Mouse (Mus musculus): ENCODE measurements around the gene Il12rb1. TPM values are rescaled to one million over a fixed set of nuclear protein-coding genes. Genes with fewer than 3 reads are reported as not detected.

Il12rb1 gene
- 0.08 and 0.13 TPM in 2 replicates for polyA plus RNA-seq (2015; fragmentation: Nextera tagmentation; extraction: Ambion mirVana)

- 57% methylated on average over 5 of the region's 5 CpGs for WGBS
- Histone ChIP-seq H3K36me3 (no peaks in the 10 kb centered on the region), H3K27ac (no peak within 1 kb of the TSS), H3K4me2 (no peak within 1 kb of the TSS), H3K9ac (peak within 1 kb of the TSS; percentile 24; the same call in 1 of the 2 replicates), H3K4me1 (replicated peaks) (peaks cover 15% of the 10 kb centered on the region), H3K27me3 (peaks cover 67% of the 10 kb centered on the region), H3K4me3 (no peak within 1 kb of the TSS), H3K9me3 (no peaks in the 10 kb centered on the region)
- ATAC-seq (ENCODE audit: low FRiP score), result no peak
Measured at GRCm38 (mm10) chr8:70808239-70808638, at the start of gene Il12rb1. Gene Il12rb1, plus strand, starts transcription at chr8:70808449.

GRCm38 (mm10) chr8:70758616-70759561, 49.4 kb upstream of the Il12rb1 start:
- Histone ChIP-seq H3K4me1 (replicated peaks) (peaks cover 58% of the 10 kb centered on the region), H3K36me3 (peaks cover 32% of the 10 kb centered on the region), H3K9ac (0 out of 2 replicates have a peak overlapping the region, but pooled peaks have one; percentile 49), H3K9me3 (no peaks in the 10 kb centered on the region), H3K4me2 (peak overlapping the region; percentile 98), H3K27ac (peak overlapping the region; percentile 20), H3K4me3 (no peak overlapping the region), H3K27me3 (no peaks in the 10 kb centered on the region)
- ATAC-seq (ENCODE audit: low FRiP score), result no peak
- 69% methylated on average over 19 of the region's 19 CpGs for WGBS

DNA sequence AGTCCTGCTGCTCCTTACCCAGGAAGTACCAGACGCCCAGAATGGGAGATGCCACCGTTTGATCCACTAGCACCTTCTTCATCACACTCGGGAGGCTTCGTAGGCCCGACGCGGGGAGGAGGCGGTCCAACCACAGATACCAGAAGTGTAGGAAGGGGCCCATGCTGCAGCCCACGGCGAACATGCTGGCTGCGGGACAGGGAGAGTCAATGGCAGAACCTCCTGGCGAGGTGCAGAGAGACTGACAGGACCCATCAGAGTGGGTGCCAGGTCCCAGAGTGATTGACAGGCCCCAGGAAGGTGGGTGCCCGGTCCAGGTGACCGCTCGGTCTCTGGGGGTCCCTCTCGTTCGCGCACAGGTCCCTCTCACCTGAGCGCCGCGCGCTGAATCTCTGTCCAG, 47.9 kb upstream of the Il12rb1 start:
- ATAC-seq (ENCODE audit: low FRiP score), result no peak
- no peaks in the 10 kb centered on the region for H3K27me3 ChIP-seq
- peak overlapping the region; percentile 98 for H3K4me2 ChIP-seq
- H3K4me3 ChIP-seq, result peak overlapping the region; percentile 70
- H3K9me3 ChIP-seq, result no peaks in the 10 kb centered on the region
- peak overlapping the region; percentile 93 for H3K9ac ChIP-seq
- peaks cover 52% of the 10 kb centered on the region for H3K4me1 ChIP-seq (replicated peaks)
- under 1% methylated on average over 22 of the region's 22 CpGs for WGBS
- H3K36me3 ChIP-seq, result peaks cover 39% of the 10 kb centered on the region
- peak overlapping the region; percentile 87 for H3K27ac ChIP-seq

DNA sequence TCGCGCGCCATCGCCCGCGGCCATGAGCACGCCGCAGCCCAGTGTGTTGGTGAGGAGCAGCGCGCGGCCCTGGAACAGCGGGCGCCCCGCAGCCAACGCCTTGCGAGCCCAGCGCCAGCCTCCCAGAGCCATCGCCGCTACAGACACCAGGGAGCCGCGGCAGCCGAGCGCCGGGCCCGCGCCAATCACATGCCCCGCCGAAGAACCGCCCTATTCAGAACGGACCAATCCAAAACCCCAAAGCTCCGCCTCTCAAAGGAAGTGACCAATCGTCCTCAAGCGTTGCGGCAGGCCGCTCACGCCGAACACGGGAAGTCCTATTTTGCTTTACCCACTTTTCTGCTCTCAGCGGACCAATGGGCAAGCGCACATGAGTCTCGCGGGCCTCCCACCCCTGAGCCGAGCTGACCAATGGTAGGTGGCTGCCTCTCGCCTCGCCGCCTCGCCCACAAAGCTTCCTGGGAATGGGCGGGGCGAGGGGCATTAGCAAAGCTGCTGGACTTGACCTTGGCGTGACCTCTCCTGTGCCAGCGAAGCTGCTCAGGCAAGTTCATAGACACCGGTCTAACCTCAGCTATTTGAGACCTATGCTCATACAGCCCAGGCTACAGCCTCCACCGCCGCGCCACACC, 47.4 kb upstream of the Il12rb1 start, which contains the start of gene Mpv17l2:
TSS of gene Mpv17l2 (minus strand) at position 172 of the 632 bp plus-strand sequence.
- WGBS, result under 1% methylated on average over 55 of the region's 55 CpGs
- ATAC-seq (ENCODE audit: low FRiP score), result peak; percentile 95
- Histone ChIP-seq H3K9ac (peak within 1 kb of the TSS; percentile 93), H3K9me3 (no peaks in the 10 kb centered on the region), H3K36me3 (peaks cover 38% of the 10 kb centered on the region), H3K27ac (peak within 1 kb of the TSS; percentile 87), H3K4me2 (peak within 1 kb of the TSS; percentile 98), H3K4me1 (replicated peaks) (peaks cover 50% of the 10 kb centered on the region), H3K27me3 (peaks cover 3% of the 10 kb centered on the region; the same call in 1 of the 2 replicates), H3K4me3 (peak within 1 kb of the TSS; percentile 70)

DNA sequence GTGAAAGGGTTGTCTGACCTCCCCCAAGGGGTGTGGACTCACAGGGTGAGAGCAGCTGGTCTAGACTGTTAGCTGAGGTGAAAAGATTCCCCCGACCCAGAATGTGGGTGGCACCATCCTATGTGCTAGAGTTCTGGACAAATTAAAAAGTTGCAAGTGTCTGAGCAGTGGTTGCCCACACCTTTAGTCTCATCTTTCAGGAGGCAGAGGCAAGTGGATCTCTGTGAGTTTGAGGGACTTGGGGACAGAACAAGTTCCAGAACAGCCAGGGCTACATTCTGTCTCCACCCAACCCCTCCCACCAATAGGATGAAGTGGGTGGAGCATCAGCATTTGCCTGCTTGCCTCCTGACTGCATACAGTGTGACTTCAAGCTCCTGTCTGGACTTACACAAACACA, 46.1 kb upstream of the Il12rb1 start:
- Histone ChIP-seq H3K4me1 (replicated peaks) (peaks cover 50% of the 10 kb centered on the region), H3K36me3 (peaks cover 26% of the 10 kb centered on the region), H3K4me3 (no peak overlapping the region), H3K9me3 (no peaks in the 10 kb centered on the region), H3K9ac (no peak overlapping the region), H3K27me3 (peaks cover 16% of the 10 kb centered on the region), H3K27ac (no peak overlapping the region), H3K4me2 (no peak overlapping the region)
- no peak for ATAC-seq (ENCODE audit: low FRiP score)
- 68% methylated on average over 1 of the region's 1 CpGs for WGBS

DNA sequence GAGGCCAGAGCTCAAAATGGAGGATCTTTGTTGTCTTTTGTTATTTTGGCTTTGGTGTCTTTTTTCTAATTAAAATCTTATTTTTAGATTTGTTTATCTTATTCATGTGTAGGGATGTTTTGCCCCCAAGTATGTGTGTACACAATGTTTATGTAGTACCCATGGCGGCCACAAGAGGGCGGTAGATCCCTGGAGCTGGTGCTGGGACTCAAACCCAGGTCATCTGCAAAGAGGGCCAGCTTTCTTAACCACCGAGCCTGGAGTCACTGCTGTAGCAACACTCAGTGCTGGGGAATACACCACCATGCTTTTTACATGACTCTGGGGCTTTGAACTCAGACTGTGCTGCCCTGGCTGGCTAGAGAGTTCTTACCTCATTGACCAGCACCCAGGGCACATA, 44.9 kb upstream of the Il12rb1 start:
- Histone ChIP-seq H3K27me3 (peaks cover 28% of the 10 kb centered on the region), H3K4me1 (replicated peaks) (peaks cover 37% of the 10 kb centered on the region), H3K36me3 (peaks cover 25% of the 10 kb centered on the region), H3K4me2 (no peak overlapping the region), H3K9me3 (no peaks in the 10 kb centered on the region), H3K27ac (no peak overlapping the region), H3K4me3 (no peak overlapping the region), H3K9ac (no peak overlapping the region)
- no peak for ATAC-seq (ENCODE audit: low FRiP score)
- WGBS, result 3% methylated on average over 3 of the region's 3 CpGs

- H3K9me3 ChIP-seq, result no peaks in the 10 kb centered on the region
- peaks cover 32% of the 10 kb centered on the region for H3K4me1 ChIP-seq (replicated peaks)
- H3K9ac ChIP-seq, result no peak overlapping the region
- peaks cover 30% of the 10 kb centered on the region for H3K27me3 ChIP-seq
- no peak overlapping the region for H3K27ac ChIP-seq
- H3K4me3 ChIP-seq, result no peak overlapping the region
- no peak for ATAC-seq (ENCODE audit: low FRiP score)
- no peak overlapping the region for H3K4me2 ChIP-seq
- H3K36me3 ChIP-seq, result peaks cover 26% of the 10 kb centered on the region
- WGBS, result 86% methylated on average over 8 of the region's 8 CpGs
Measured at GRCm38 (mm10) chr8:70764026-70764425, 44.2 kb upstream of the Il12rb1 start.

DNA sequence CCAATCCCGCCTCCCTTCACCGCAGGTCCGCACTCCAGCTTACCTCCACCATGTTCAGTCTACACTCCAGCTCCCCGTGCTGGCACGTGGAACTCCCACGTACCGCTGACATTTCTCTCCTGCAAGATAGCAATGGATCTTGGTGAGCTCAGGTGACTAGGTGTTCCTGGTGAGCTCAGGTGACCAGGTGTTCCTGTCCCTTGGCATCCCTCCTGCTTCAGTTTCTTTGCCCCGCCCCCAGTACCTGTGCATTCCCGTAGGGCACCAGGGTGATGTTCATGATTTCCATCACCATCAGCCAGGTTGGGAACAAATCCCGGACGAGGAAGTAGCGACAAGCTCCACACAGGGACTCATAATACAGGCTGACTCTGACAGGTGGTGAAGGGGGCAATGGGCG, 43.6 kb upstream of the Il12rb1 start:
- H3K27me3 ChIP-seq, result peaks cover 30% of the 10 kb centered on the region

GRCm38 (mm10) chr8:70765329-70765728, 42.9 kb upstream of the Il12rb1 start:
- H3K4me3 ChIP-seq, result no peak overlapping the region
- H3K9ac ChIP-seq, result peak overlapping the region; percentile 60; the same call in 1 of the 2 replicates
- no peaks in the 10 kb centered on the region for H3K9me3 ChIP-seq
- 81% methylated on average over 9 of the region's 9 CpGs for WGBS
- no peak for ATAC-seq (ENCODE audit: low FRiP score)
- H3K4me1 ChIP-seq (replicated peaks), result peaks cover 24% of the 10 kb centered on the region
- H3K4me2 ChIP-seq, result peak overlapping the region; percentile 53
- no peak overlapping the region for H3K27ac ChIP-seq
- peaks cover 35% of the 10 kb centered on the region for H3K36me3 ChIP-seq
- H3K27me3 ChIP-seq, result peaks cover 30% of the 10 kb centered on the region

More for the DNA sequence above, 43.6 kb upstream of the Il12rb1 start:
- peaks cover 28% of the 10 kb centered on the region for H3K4me1 ChIP-seq (replicated peaks)
- no peak overlapping the region for H3K4me2 ChIP-seq
- WGBS, result 93% methylated on average over 13 of the region's 13 CpGs
- H3K36me3 ChIP-seq, result peaks cover 28% of the 10 kb centered on the region
- no peak overlapping the region for H3K9ac ChIP-seq
- H3K9me3 ChIP-seq, result no peaks in the 10 kb centered on the region
- no peak overlapping the region for H3K27ac ChIP-seq
- no peak for ATAC-seq (ENCODE audit: low FRiP score)
- no peak overlapping the region for H3K4me3 ChIP-seq

DNA sequence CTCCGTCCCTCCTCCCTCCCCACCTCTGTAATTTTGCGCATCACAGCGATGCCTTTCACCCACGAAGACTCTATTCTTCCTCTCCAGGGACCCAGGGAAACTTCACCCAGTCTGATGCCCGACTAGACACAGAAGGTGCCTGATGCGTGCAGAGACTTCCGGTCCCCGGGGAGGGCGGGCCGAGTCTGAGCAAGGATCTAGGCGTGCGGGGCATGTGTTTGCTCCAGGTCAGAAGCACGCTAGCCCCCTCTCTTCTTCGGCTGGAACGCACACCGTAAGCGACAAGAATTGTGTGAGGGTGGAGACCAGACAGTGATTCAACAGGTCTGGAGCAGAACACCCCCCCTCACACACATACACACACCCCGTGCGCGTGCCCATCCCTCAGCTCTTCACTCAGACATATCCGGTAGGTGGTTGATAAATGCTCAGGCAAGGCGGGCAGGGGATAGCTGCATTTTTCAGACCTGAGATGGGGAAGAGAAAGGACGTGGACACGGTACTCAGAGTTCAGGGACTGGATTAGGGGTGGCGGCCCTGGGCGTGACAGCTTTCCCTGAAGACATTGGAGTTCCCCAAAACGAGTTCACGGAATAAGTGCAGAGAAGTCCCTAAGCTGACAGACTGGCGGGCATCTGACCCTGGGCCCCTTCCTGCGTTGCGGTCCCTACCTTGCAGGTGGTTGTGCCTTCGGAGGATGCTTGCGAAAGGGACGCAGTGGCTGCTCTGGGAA, 42.2 kb upstream of the Il12rb1 start:
- peaks cover 41% of the 10 kb centered on the region for H3K36me3 ChIP-seq
- no peaks in the 10 kb centered on the region for H3K9me3 ChIP-seq
- H3K4me1 ChIP-seq (replicated peaks), result peaks cover 22% of the 10 kb centered on the region
- H3K4me3 ChIP-seq, result peak overlapping the region; percentile 22
- ATAC-seq (ENCODE audit: low FRiP score), result no peak
- peaks cover 30% of the 10 kb centered on the region for H3K27me3 ChIP-seq
- H3K4me2 ChIP-seq, result peak overlapping the region; percentile 53
- 3% methylated on average over 34 of the region's 34 CpGs for WGBS
- H3K9ac ChIP-seq, result peak overlapping the region; percentile 60
- H3K27ac ChIP-seq, result no peak overlapping the region

DNA sequence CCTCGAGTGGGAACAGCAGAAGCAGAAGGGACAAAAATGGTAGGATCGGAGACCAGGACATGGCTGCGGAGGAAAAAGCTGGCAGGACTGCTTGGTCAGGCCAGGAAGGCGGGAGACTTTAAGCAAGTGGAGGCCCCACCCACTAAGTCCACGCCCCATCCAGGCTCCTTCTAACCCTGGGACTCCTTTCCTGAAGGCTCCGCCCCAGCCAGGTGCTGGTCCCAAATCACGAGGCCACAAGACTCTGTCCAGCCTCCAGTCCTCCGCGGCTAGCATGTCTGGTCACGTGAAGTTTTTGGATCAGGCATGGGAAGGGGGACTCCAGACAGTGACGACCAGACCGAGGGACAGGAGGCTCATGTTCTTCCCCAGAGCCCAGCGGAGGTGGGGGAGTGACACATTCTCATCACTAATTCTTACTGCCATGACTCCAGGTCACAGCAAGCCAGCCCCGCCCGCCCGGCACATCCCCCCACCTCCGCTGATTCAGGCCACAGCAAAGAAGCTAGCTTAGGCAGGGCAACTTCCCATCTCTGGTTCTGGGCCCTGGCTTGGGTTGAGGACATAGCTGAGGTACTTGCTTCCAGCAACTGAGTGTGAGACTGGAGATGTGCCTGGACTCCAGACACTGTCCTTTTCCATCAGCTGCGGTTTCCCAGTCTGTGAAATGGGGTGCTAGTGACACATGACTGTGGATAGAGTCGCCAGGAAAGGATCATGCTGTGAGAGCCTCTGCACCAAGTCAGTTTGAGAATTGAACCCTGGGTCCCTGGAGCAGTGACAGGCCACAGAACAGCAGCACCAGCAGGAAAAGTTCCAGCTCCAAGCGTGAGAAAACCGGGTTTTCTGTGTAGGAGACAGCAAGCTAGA, 41.4 kb upstream of the Il12rb1 start:
- no peak for ATAC-seq (ENCODE audit: low FRiP score)
- 10% methylated on average over 21 of the region's 21 CpGs for WGBS
- Histone ChIP-seq H3K27me3 (peaks cover 30% of the 10 kb centered on the region), H3K9ac (peak overlapping the region; percentile 60), H3K4me1 (replicated peaks) (peaks cover 24% of the 10 kb centered on the region), H3K4me3 (peak overlapping the region; percentile 22), H3K36me3 (peaks cover 49% of the 10 kb centered on the region), H3K9me3 (no peaks in the 10 kb centered on the region), H3K4me2 (peak overlapping the region; percentile 53), H3K27ac (no peak overlapping the region)

Measured in hindbrain, embryonic 13.5 days (tissue).